Mouse (Mus musculus): Measurements from ENCODE around the gene Rps12-ps3. TPM values are rescaled to one million over a fixed set of nuclear protein-coding genes. Genes with fewer than 3 reads are reported as not detected.

Gene Rps12-ps3
- polyA plus RNA-seq, 1 experiment = 317 TPM

GRCm38 (mm10) chr19:59360486-59360896 is 38.4 kb downstream of the Rps12-ps3 start:
- H3K4me1 ChIP-seq (ENCODE audit: control insufficient read depth, insufficient read depth, low read length) = no peaks in the 10 kb centered on the region
- no peak overlapping the region for H3K4me3 ChIP-seq (ENCODE audit: insufficient read depth, low read length)
- H3K27ac ChIP-seq (ENCODE audit: insufficient read depth, low read depth, low read length) = no peak overlapping the region
- TF ChIP-seq CTCF (IDR thresholded peaks at IDR 0.05; ENCODE audit: low read depth, low read length) = no peak
- TF ChIP-seq POLR2A (IDR thresholded peaks at IDR 0.05; ENCODE audit: borderline replicate concordance, low read depth, low read length) = no peak

GRCm38 (mm10) chr19:59362646-59363045 is 40.6 kb downstream of the Rps12-ps3 start:
- no peaks in the 10 kb centered on the region for H3K4me1 ChIP-seq (ENCODE audit: control insufficient read depth, insufficient read depth, low read length)
- H3K4me3 ChIP-seq (ENCODE audit: insufficient read depth, low read length) = no peak overlapping the region
- H3K27ac ChIP-seq (ENCODE audit: insufficient read depth, low read depth, low read length) = no peak overlapping the region
- TF ChIP-seq POLR2A (IDR thresholded peaks at IDR 0.05; ENCODE audit: borderline replicate concordance, low read depth, low read length) = no peak
- no peak for TF ChIP-seq CTCF (IDR thresholded peaks at IDR 0.05; ENCODE audit: low read depth, low read length)

GRCm38 (mm10) chr19:59363666-59364065 is 41.6 kb downstream of the Rps12-ps3 start:
- no peaks in the 10 kb centered on the region for H3K4me1 ChIP-seq (ENCODE audit: control insufficient read depth, insufficient read depth, low read length)
- no peak overlapping the region for H3K27ac ChIP-seq (ENCODE audit: insufficient read depth, low read depth, low read length)
- TF ChIP-seq POLR2A (IDR thresholded peaks at IDR 0.05; ENCODE audit: borderline replicate concordance, low read depth, low read length) = no peak
- TF ChIP-seq CTCF (IDR thresholded peaks at IDR 0.05; ENCODE audit: low read depth, low read length) = no peak
- H3K4me3 ChIP-seq (ENCODE audit: insufficient read depth, low read length) = no peak overlapping the region

GRCm38 (mm10) chr19:59366724-59367123 is 44.6 kb downstream of the Rps12-ps3 start:
- H3K4me3 ChIP-seq (ENCODE audit: insufficient read depth, low read length) = no peak overlapping the region
- H3K27ac ChIP-seq (ENCODE audit: insufficient read depth, low read depth, low read length) = no peak overlapping the region
- no peaks in the 10 kb centered on the region for H3K4me1 ChIP-seq (ENCODE audit: control insufficient read depth, insufficient read depth, low read length)
- TF ChIP-seq POLR2A (IDR thresholded peaks at IDR 0.05; ENCODE audit: borderline replicate concordance, low read depth, low read length) = no peak
- no peak for TF ChIP-seq CTCF (IDR thresholded peaks at IDR 0.05; ENCODE audit: low read depth, low read length)

GRCm38 (mm10) chr19:59367892-59368291 is 45.8 kb downstream of the Rps12-ps3 start:
- Histone ChIP-seq H3K4me1 (ENCODE audit: control insufficient read depth, insufficient read depth, low read length) (no peaks in the 10 kb centered on the region), H3K27ac (ENCODE audit: insufficient read depth, low read depth, low read length) (no peak overlapping the region), H3K4me3 (ENCODE audit: insufficient read depth, low read length) (no peak overlapping the region)
- TF ChIP-seq POLR2A (IDR thresholded peaks at IDR 0.05; ENCODE audit: borderline replicate concordance, low read depth, low read length) (no peak), CTCF (IDR thresholded peaks at IDR 0.05; ENCODE audit: low read depth, low read length) (no peak)

GRCm38 (mm10) chr19:59371016-59371415 is 48.9 kb downstream of the Rps12-ps3 start:
- TF ChIP-seq CTCF (IDR thresholded peaks at IDR 0.05; ENCODE audit: low read depth, low read length) (no peak), POLR2A (IDR thresholded peaks at IDR 0.05; ENCODE audit: borderline replicate concordance, low read depth, low read length) (no peak)

More at GRCm38 (mm10) chr19:59371016-59371415, 48.9 kb downstream of the Rps12-ps3 start:
- Histone ChIP-seq H3K27ac (ENCODE audit: insufficient read depth, low read depth, low read length) (no peak overlapping the region), H3K4me3 (ENCODE audit: insufficient read depth, low read length) (no peak overlapping the region), H3K4me1 (ENCODE audit: control insufficient read depth, insufficient read depth, low read length) (peaks cover 3% of the 10 kb centered on the region; the same call in 1 of the 2 replicates)

Other genes starting within 250 kb of the Rps12-ps3 start
- 79.0 and 83.6 TPM in 2 replicates for gene Shtn1, start 246.2 kb upstream of the Rps12-ps3 start, polyA plus RNA-seq (2012; ENCODE audit: insufficient read depth, insufficient read length, missing spikeins)
- gene Vax1, start 152.2 kb upstream of the Rps12-ps3 start, polyA plus RNA-seq (2012; ENCODE audit: insufficient read depth, insufficient read length, missing spikeins) = not detected in 2 replicates
- gene Kcnk18, start 103.1 kb upstream of the Rps12-ps3 start, polyA plus RNA-seq (2012; ENCODE audit: insufficient read depth, insufficient read length, missing spikeins) = not detected in 2 replicates
- gene Slc18a2, start 61.4 kb upstream of the Rps12-ps3 start, polyA plus RNA-seq (2012; ENCODE audit: insufficient read depth, insufficient read length, missing spikeins) = 0.43 TPM in 1 of 2 replicates, not detected in the other
- 17.7 and 19.9 TPM in 2 replicates for gene Pdzd8, start 23.5 kb downstream of the Rps12-ps3 start, polyA plus RNA-seq (2012; ENCODE audit: insufficient read depth, insufficient read length, missing spikeins)
- gene Emx2, start 136.1 kb downstream of the Rps12-ps3 start, polyA plus RNA-seq (2012; ENCODE audit: insufficient read depth, insufficient read length, missing spikeins) = not detected in 2 replicates